Mouse (Mus musculus) liver, embryonic 14.5 days (tissue): ENCODE measurements at regions not wholly inside any gene's neighbourhood (a gene's known extent, or its start where the extent isn't known, plus 50 kb on each side); places are given as distances from the start of the nearest gene placed in this dataset.
A peak's percentile ranks its signal among the peaks of the same experiment; 100 is the strongest.

ENCODE experiments used
- ATAC-seq: fragments of 200-750 bp; cut with Nextera tagmentation; 2 replicates; pipeline ENCODE4 v1.8.0; 2017; ENCODE audit warnings: moderate number of reproducible peaks, mild to moderate bottlenecking, moderate library complexity; ENCODE audit not compliant: insufficient read depth
- DNase-seq, 3 experiments: peaks; one replicate each; pipeline ENCODE4 v3.0.0-alpha.2; 2012 to 2013; ENCODE audit warnings: low read depth in 3 of 3, low spot score in 3 of 3
- H3K27ac ChIP-seq: fragments of 300-500 bp; sonication (generic); 2 replicates; pipeline ENCODE4 v1.5.1; 2014; ENCODE audit warnings: moderate library complexity, mild to moderate bottlenecking, control low read depth, inconsistent platforms
- H3K27me3 ChIP-seq: fragments of 300-500 bp; sonication (generic); 2 replicates; pipeline ENCODE4 v1.6.1; 2014; ENCODE audit warnings: mild to moderate bottlenecking, low read length, moderate library complexity; ENCODE audit not compliant: control insufficient read depth, insufficient read depth
- H3K36me3 ChIP-seq: fragments of 300-500 bp; sonication (generic); replicated peaks from 2 replicates; pipeline ENCODE4 v1.6.1; 2014; ENCODE audit warnings: low read depth; ENCODE audit not compliant: control insufficient read depth, insufficient read depth
- H3K4me1 ChIP-seq, 2 experiments: fragments of 200-500 bp in 1 of 2; fragments of 300-500 bp in 1 of 2; sonication (generic) in 1 of 2; replicated peaks; 2 replicates each; pipeline ENCODE4 v1.6.1; 2012 to 2014; ENCODE audit warnings: antibody characterized with exemption in 1 of 2, inconsistent platforms in 1 of 2, low read length in 1 of 2; ENCODE audit not compliant: control insufficient read depth in 2 of 2, insufficient read depth in 2 of 2
- H3K4me2 ChIP-seq: fragments of 300-500 bp; sonication (generic); 2 replicates; pipeline ENCODE4 v1.6.1; 2014; ENCODE audit warnings: low read depth, mild to moderate bottlenecking, control low read depth, moderate library complexity
- H3K4me3 ChIP-seq, 2 experiments: fragments of 200-500 bp in 1 of 2; fragments of 300-500 bp in 1 of 2; sonication (generic) in 1 of 2; 2 replicates each; pipeline ENCODE4 v1.5.1; 2012 to 2014; ENCODE audit warnings: low read depth in 2 of 2, low read length in 2 of 2, mild to moderate bottlenecking in 2 of 2, control low read depth in 1 of 2, inconsistent platforms in 1 of 2, moderate library complexity in 1 of 2; ENCODE audit not compliant: insufficient read depth in 1 of 2
- H3K9ac ChIP-seq: fragments of 300-500 bp; sonication (generic); replicated peaks from 2 replicates; pipeline ENCODE4 v1.6.1; 2014; ENCODE audit warnings: mild to moderate bottlenecking, control low read depth, moderate library complexity
- H3K9me3 ChIP-seq: fragments of 300-500 bp; sonication (generic); 2 replicates; pipeline ENCODE4 v1.6.1; 2016; ENCODE audit warnings: low read length, mixed read lengths; ENCODE audit not compliant: control insufficient read depth
- CTCF ChIP-seq: IDR thresholded peaks from 2 replicates; pipeline ENCODE4 v1.5.1; 2016; ENCODE audit warnings: antibody characterized with exemption, low read depth, control low read depth
- EP300 ChIP-seq: IDR thresholded peaks from 2 replicates; pipeline ENCODE4 v1.6.1; 2016; ENCODE audit warnings: antibody characterized with exemption, low read depth
- WGBS: fragments of 180-500 bp; shearing (Covaris S2); extraction: QIAGEN DNeasy Blood & Tissue Kit; methylation state at CpG from one replicate; pipeline ENCODE4 v1.1.7; 2014; ENCODE audit not compliant: insufficient replicate concordance; 5-methylcytosine and 5-hydroxymethylcytosine counted together

GRCm38 (mm10) chr6:145310601-145311000, 60.6 kb upstream of the Kras start:
- H3K9me3 ChIP-seq: no peaks in the 10 kb centered on the region
- H3K4me2 ChIP-seq: no peak overlapping the region
- TF ChIP-seq EP300 (no peak), CTCF (no peak)
- H3K27me3 ChIP-seq: no peaks in the 10 kb centered on the region
- no peak overlapping the region for H3K27ac ChIP-seq
- ATAC-seq (no peak), DNase-seq (no peak)
- H3K9ac ChIP-seq: no peak overlapping the region
- H3K4me1 ChIP-seq: peaks cover 3 to 10% of the 10 kb centered on the region in 2 experiments
- no peak overlapping the region for H3K4me3 ChIP-seq
- H3K36me3 ChIP-seq: no peaks in the 10 kb centered on the region
- 76% methylated on average over 6 of the region's 6 CpGs for WGBS

GRCm38 (mm10) chr6:145309025-145309424, 59.0 kb upstream of the Kras start:
- H3K4me2 ChIP-seq: no peak overlapping the region
- no peak overlapping the region for H3K27ac ChIP-seq
- H3K4me3 ChIP-seq: no peak overlapping the region
- no peaks in the 10 kb centered on the region for H3K9me3 ChIP-seq
- H3K4me1 ChIP-seq: peaks cover 3 to 14% of the 10 kb centered on the region in 2 experiments
- WGBS: 78% methylated on average over 3 of the region's 3 CpGs
- DNase-seq: no peak
- no peak overlapping the region for H3K9ac ChIP-seq
- ATAC-seq: no peak
- H3K27me3 ChIP-seq: no peaks in the 10 kb centered on the region
- no peaks in the 10 kb centered on the region for H3K36me3 ChIP-seq
- TF ChIP-seq CTCF: no peak

GRCm38 (mm10) chr6:145307237-145307636, 57.2 kb upstream of the Kras start:
- H3K27me3 ChIP-seq: no peaks in the 10 kb centered on the region
- no peak overlapping the region for H3K27ac ChIP-seq
- no peak overlapping the region for H3K9ac ChIP-seq
- H3K4me1 ChIP-seq: peaks cover 8 to 28% of the 10 kb centered on the region in 2 experiments
- H3K4me2 ChIP-seq: no peak overlapping the region
- DNase-seq (peak in 1 of 3 experiments; percentile 20), ATAC-seq (peak; percentile 32; the same call in 1 of the 2 replicates)
- no peak for TF ChIP-seq EP300
- TF ChIP-seq CTCF: no peak
- 43% methylated on average over 8 of the region's 8 CpGs for WGBS
- H3K36me3 ChIP-seq: no peaks in the 10 kb centered on the region
- no peak overlapping the region for H3K4me3 ChIP-seq
- H3K9me3 ChIP-seq: no peaks in the 10 kb centered on the region

GRCm38 (mm10) chr6:145306331-145307124, 56.5 kb upstream of the Kras start:
- H3K36me3 ChIP-seq: no peaks in the 10 kb centered on the region
- H3K27ac ChIP-seq: no peak overlapping the region
- no peak overlapping the region for H3K9ac ChIP-seq
- no peaks in the 10 kb centered on the region for H3K27me3 ChIP-seq
- H3K4me2 ChIP-seq: peak overlapping the region; percentile 29
- H3K4me3 ChIP-seq: no peak overlapping the region
- H3K4me1 ChIP-seq: peaks cover 4 to 26% of the 10 kb centered on the region in 2 experiments; a peak in 3 of 4 replicates
- H3K9me3 ChIP-seq: no peaks in the 10 kb centered on the region
- DNase-seq (peak in 1 of 3 experiments; percentile 29), ATAC-seq (peak; percentile 32; the same call in 1 of the 2 replicates)
- TF ChIP-seq EP300 (no peak), CTCF (no peak)
- 25% methylated on average over 18 of the region's 18 CpGs for WGBS

GRCm38 (mm10) chr6:145305669-145306068, 55.6 kb upstream of the Kras start:
- Histone ChIP-seq H3K9ac (no peak overlapping the region), H3K27ac (no peak overlapping the region), H3K36me3 (no peaks in the 10 kb centered on the region), H3K27me3 (no peaks in the 10 kb centered on the region), H3K9me3 (no peaks in the 10 kb centered on the region), H3K4me2 (no peak overlapping the region), H3K4me1 (peaks cover 4 to 26% of the 10 kb centered on the region in 2 experiments; a peak in 3 of 4 replicates), H3K4me3 (no peak overlapping the region)
- DNase-seq: no peak
- no peak for TF ChIP-seq EP300
- no peak for TF ChIP-seq CTCF
- no peak for ATAC-seq
- WGBS: 71% methylated on average over 5 of the region's 5 CpGs
